In the genomic region with DNA sequence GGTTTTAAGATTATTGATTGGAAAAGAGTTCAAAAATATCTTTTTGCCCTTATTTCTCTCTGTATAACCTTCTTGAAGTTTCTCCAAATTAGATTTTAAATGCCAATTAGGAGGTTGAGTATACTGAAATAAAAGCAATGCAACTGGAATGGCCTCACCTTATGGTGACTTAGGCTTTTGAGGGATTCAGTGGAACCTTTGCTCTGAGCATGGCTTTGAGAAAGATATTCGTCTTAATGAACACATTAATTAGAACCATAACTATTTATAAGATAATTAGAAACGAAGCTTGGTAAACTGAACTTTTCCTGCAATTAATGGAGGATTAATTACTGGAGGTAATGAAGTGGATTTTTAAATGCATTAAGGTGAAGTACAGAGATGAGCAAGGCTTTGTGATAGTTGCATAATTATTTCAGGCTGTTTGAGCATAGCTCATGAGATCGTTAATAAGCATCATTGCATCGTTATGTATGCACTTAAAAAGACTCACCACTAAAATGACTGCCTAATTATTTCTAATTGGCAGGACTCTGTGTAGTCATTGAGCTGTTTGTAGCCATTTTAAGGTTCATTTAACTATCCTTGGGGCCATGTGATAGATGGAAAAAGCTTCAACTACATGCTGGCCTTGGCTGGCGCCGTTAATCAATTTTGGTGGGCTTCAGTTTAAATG, we compare ENCODE assay signal across 22 mouse cellular contexts. TPM values are rescaled to one million over a fixed set of nuclear protein-coding genes. Genes with fewer than 3 reads are reported as not detected.
DNase-seq lines count a peak whose midpoint lies in the region; ATAC-seq and TF ChIP-seq lines count a peak whose summit lies in the region.
"Had no signal": no experiment of that assay in that cellular context is flagged by ENCODE, and none has a peak within 500 bp of the region (broad histone marks: within the 10 kb centered on the region; RNA-seq: fewer than 3 reads in every experiment).

No protein-coding gene starts in this region.

- TF ChIP-seq CTCF in forebrain, postnatal 0 days (IDR thresholded peaks at IDR 0.05; ENCODE audit: low read depth): no peak
- no peak for TF ChIP-seq CTCF in brain, embryonic 14.5 days (IDR thresholded peaks at IDR 0.05; ENCODE audit: borderline replicate concordance, extremely low read depth, insufficient read depth, insufficient read length)

- H3K9me3 ChIP-seq in forebrain, embryonic 12.5 days: no peaks in the 10 kb centered on the region
- H3K9me3 ChIP-seq in forebrain, postnatal 0 days (ENCODE audit: low read length): no peaks in the 10 kb centered on the region
- H3K9me3 ChIP-seq in midbrain, embryonic 16.5 days (replicated peaks; ENCODE audit: control insufficient read depth, low read length, poor library complexity, severe bottlenecking): no peaks in the 10 kb centered on the region
- H3K9me3 ChIP-seq: embryonic facial prominence, embryonic 13.5 days; hindbrain, embryonic 15.5 days; lung, embryonic 15.5 days had no signal

- 40% methylated on average over 6 of the region's 6 CpGs for WGBS in forebrain, embryonic 12.5 days
- 27% methylated on average over 6 of the region's 6 CpGs for WGBS in forebrain, postnatal 0 days
- WGBS in midbrain, embryonic 16.5 days: 66% methylated on average over 6 of the region's 6 CpGs

- no peaks in the 10 kb centered on the region; the same call in 1 of the 2 replicates for H3K36me3 ChIP-seq in forebrain, embryonic 12.5 days (replicated peaks)
- no peaks in the 10 kb centered on the region for H3K36me3 ChIP-seq in forebrain, postnatal 0 days (ENCODE audit: insufficient read depth)
- no peaks in the 10 kb centered on the region for H3K36me3 ChIP-seq in midbrain, embryonic 16.5 days (ENCODE audit: control insufficient read depth, insufficient read depth, low read length)
- H3K36me3 ChIP-seq: hindbrain, embryonic 15.5 days; lung, embryonic 15.5 days had no signal

- no peaks in the 10 kb centered on the region for H3K4me1 ChIP-seq in forebrain, embryonic 12.5 days
- no peaks in the 10 kb centered on the region for H3K4me1 ChIP-seq in forebrain, postnatal 0 days (ENCODE audit: insufficient read depth)
- H3K4me1 ChIP-seq in midbrain, embryonic 16.5 days (ENCODE audit: control insufficient read depth, insufficient read depth, low read length): no peaks in the 10 kb centered on the region
- H3K4me1 ChIP-seq: embryonic facial prominence, embryonic 13.5 days; hindbrain, embryonic 15.5 days; lung, embryonic 15.5 days had no signal

- peak; percentile 94 for ATAC-seq in forebrain, embryonic 12.5 days (ENCODE audit: low FRiP score)
- no peak for ATAC-seq in forebrain, postnatal 0 days
- peak; percentile 51; the same call in 1 of the 2 replicates for ATAC-seq in midbrain, embryonic 16.5 days
- ATAC-seq: intestine, embryonic 16.5 days had no signal

- no peak for DNase-seq in forebrain, postnatal 0 days
- DNase-seq in brain, embryonic 14.5 days (ENCODE audit: low read depth): peak; percentile 86
- DNase-seq in hindlimb bud, embryonic 11.5 days (ENCODE audit: extremely low spot score, low read depth, low spot score): peak; percentile 60
- no peak for DNase-seq in lung, postnatal 25 days (ENCODE audit: low spot score)
- no peak for DNase-seq in heart, postnatal 14 days
- no peak for DNase-seq in thymus, postnatal 25 days
- DNase-seq: B cell, adult 2 months; cerebellum, adult 2 months; cerebellum, postnatal 36 days; kidney, postnatal 4 days had no signal

- peaks cover 31% of the 10 kb centered on the region for H3K27me3 ChIP-seq in forebrain, embryonic 12.5 days
- no peaks in the 10 kb centered on the region for H3K27me3 ChIP-seq in forebrain, postnatal 0 days (ENCODE audit: insufficient read depth, low read length)
- no peaks in the 10 kb centered on the region for H3K27me3 ChIP-seq in midbrain, embryonic 16.5 days (ENCODE audit: control insufficient read depth, insufficient read depth, low read depth, low read length)
- H3K27me3 ChIP-seq: embryonic facial prominence, embryonic 13.5 days; hindbrain, embryonic 15.5 days; lung, embryonic 15.5 days had no signal

- no peak overlapping the region for H3K9ac ChIP-seq in forebrain, embryonic 12.5 days
- no peak overlapping the region for H3K9ac ChIP-seq in forebrain, postnatal 0 days
- no peak overlapping the region for H3K9ac ChIP-seq in midbrain, embryonic 16.5 days (ENCODE audit: low read depth, low read length)
- H3K9ac ChIP-seq: embryonic facial prominence, embryonic 13.5 days; hindbrain, embryonic 15.5 days; liver, embryonic 14.5 days; lung, embryonic 15.5 days had no signal

- intact Hi-C loops in heart, postnatal 14 days (cut with DNase I): no loop called here

- H3K4me2 ChIP-seq in forebrain, embryonic 12.5 days: no peak overlapping the region
- H3K4me2 ChIP-seq in forebrain, postnatal 0 days (ENCODE audit: low read depth): no peak overlapping the region
- H3K4me2 ChIP-seq in midbrain, embryonic 16.5 days (ENCODE audit: low read length): no peak overlapping the region
- H3K4me2 ChIP-seq: embryonic facial prominence, embryonic 13.5 days; heart, embryonic 11.5 days; hindbrain, embryonic 15.5 days; lung, embryonic 15.5 days had no signal

- H3K27ac ChIP-seq in forebrain, embryonic 12.5 days: no peak overlapping the region
- H3K27ac ChIP-seq in forebrain, postnatal 0 days (ENCODE audit: low read depth, low read length): no peak overlapping the region
- no peak overlapping the region for H3K27ac ChIP-seq in midbrain, embryonic 16.5 days (ENCODE audit: low read length)
- H3K27ac ChIP-seq: embryonic facial prominence, embryonic 13.5 days; hindbrain, embryonic 15.5 days; liver, embryonic 14.5 days; lung, embryonic 15.5 days; macrophage had no signal

- no peak for TF ChIP-seq POLR2A in brain, embryonic 14.5 days (IDR thresholded peaks at IDR 0.05; ENCODE audit: borderline replicate concordance, extremely low read depth, insufficient read depth, insufficient read length, poor library complexity, severe bottlenecking)

- no peak overlapping the region for H3K4me3 ChIP-seq in forebrain, embryonic 12.5 days (replicated peaks)
- H3K4me3 ChIP-seq in forebrain, postnatal 0 days (ENCODE audit: low read depth, low read length): no peak overlapping the region
- H3K4me3 ChIP-seq in midbrain, embryonic 16.5 days (ENCODE audit: low read depth, low read length): no peak overlapping the region
- H3K4me3 ChIP-seq: embryonic facial prominence, embryonic 13.5 days; hindbrain, embryonic 15.5 days; lung, embryonic 15.5 days had no signal

RNA-seq across cellular contexts. Expression of a gene that starts 55.0 kb away (rescaled TPM):
- polyA plus RNA-seq in forebrain, embryonic 12.5 days (2016; fragmentation: Nextera tagmentation; extraction: Ambion mirVana): 16.8 and 22.1 TPM in 2 replicates
- total RNA-seq in forebrain, postnatal 0 days (2014; rRNA removed): 2.4 and 3.9 TPM in 2 replicates
- 2.7 and 5.4 TPM in 2 replicates for polyA plus RNA-seq in forebrain, postnatal 0 days (2015; fragmentation: Nextera tagmentation; extraction: Ambion mirVana)
- 36.1 and 57.3 TPM in 2 replicates for polyA plus RNA-seq in brain, embryonic 14.5 days (2012; rRNA removed)
- 50.4 and 55.3 TPM in 2 replicates for polyA plus RNA-seq in midbrain, embryonic 16.5 days (2015; fragmentation: Nextera tagmentation; extraction: Ambion mirVana)
- total RNA-seq in heart, postnatal 14 days (2021): 1 to 10 TPM; 1.0 to 1.8 TPM
- total RNA-seq: layer of hippocampus, postnatal 25 days; left cerebral cortex, postnatal 10 days had no signal
- polyA plus RNA-seq: kidney, embryonic 14.5 days had no signal

RNA-seq across cellular contexts. Expression of a gene that starts 55.3 kb away (rescaled TPM):
- polyA plus RNA-seq in forebrain, embryonic 12.5 days (2016; fragmentation: Nextera tagmentation; extraction: Ambion mirVana): 40.3 and 44.5 TPM in 2 replicates
- total RNA-seq in forebrain, postnatal 0 days (2014; rRNA removed): 30.5 and 33.6 TPM in 2 replicates
- polyA plus RNA-seq in forebrain, postnatal 0 days (2015; fragmentation: Nextera tagmentation; extraction: Ambion mirVana): 25.9 and 27.6 TPM in 2 replicates
- 13.7 and 24.0 TPM in 2 replicates for polyA plus RNA-seq in brain, embryonic 14.5 days (2012; rRNA removed)
- polyA plus RNA-seq in midbrain, embryonic 16.5 days (2015; fragmentation: Nextera tagmentation; extraction: Ambion mirVana): 42.4 and 44.3 TPM in 2 replicates
- 10 to 100 TPM; 11.3 to 11.8 TPM for total RNA-seq in heart, postnatal 14 days (2021)

Comparison
In these comparisons a context has a peak if more than half of its experiments do, and no peak if none do; other contexts are left out.
1. DNase-seq: peak in brain, embryonic 14.5 days (single experiment) and hindlimb bud, embryonic 11.5 days (single experiment); none in forebrain, postnatal 0 days (single experiment), lung, postnatal 25 days (single experiment), heart, postnatal 14 days (0 of 2) and thymus, postnatal 25 days (single experiment).